Mouse (Mus musculus) hindbrain, embryonic 14.5 days (tissue): ENCODE data around the gene Nkap. TPM values are rescaled to one million over a fixed set of nuclear protein-coding genes. Genes with fewer than 3 reads are reported as not detected.
A peak's percentile ranks its signal among the peaks of the same experiment; 100 is the strongest.

Source experiments
- ATAC-seq: fragments of 200-750 bp; cut with Nextera tagmentation; 2 replicates; pipeline ENCODE4 v1.8.0; 2017; ENCODE audit warnings: moderate number of reproducible peaks, mild to moderate bottlenecking, moderate TSS enrichment, moderate library complexity; ENCODE audit not compliant: low FRiP score
- DNase-seq: peaks from one replicate; pipeline ENCODE4 v3.0.0-alpha.2; 2015; ENCODE audit warnings: low spot score
- H3K27ac ChIP-seq: fragments of 300-500 bp; sonication (generic); 2 replicates; pipeline ENCODE4 v1.5.1; 2014; ENCODE audit warnings: mild to moderate bottlenecking, moderate library complexity
- H3K27me3 ChIP-seq: fragments of 300-500 bp; sonication (generic); 2 replicates; pipeline ENCODE4 v1.6.1; 2014; ENCODE audit warnings: mild to moderate bottlenecking, low read length, mixed read lengths; ENCODE audit not compliant: control insufficient read depth, insufficient read depth
- H3K36me3 ChIP-seq: fragments of 300-500 bp; sonication (generic); replicated peaks from 2 replicates; pipeline ENCODE4 v1.6.1; 2014; ENCODE audit not compliant: control insufficient read depth, insufficient read depth
- H3K4me1 ChIP-seq: fragments of 300-500 bp; sonication (generic); replicated peaks from 2 replicates; pipeline ENCODE4 v1.6.1; 2014; ENCODE audit warnings: antibody characterized with exemption, low read length, mixed read lengths; ENCODE audit not compliant: control insufficient read depth, insufficient read depth
- H3K4me2 ChIP-seq: fragments of 300-500 bp; sonication (generic); replicated peaks from 2 replicates; pipeline ENCODE4 v1.6.1; 2014; ENCODE audit warnings: mild to moderate bottlenecking, moderate library complexity
- H3K4me3 ChIP-seq: fragments of 300-500 bp; sonication (generic); replicated peaks from 2 replicates; pipeline ENCODE4 v1.5.1; 2014; ENCODE audit warnings: mild to moderate bottlenecking, low read length
- H3K9ac ChIP-seq: fragments of 300-500 bp; sonication (generic); 2 replicates; pipeline ENCODE4 v1.6.1; 2014
- H3K9me3 ChIP-seq: fragments of 300-500 bp; sonication (generic); 2 replicates; pipeline ENCODE4 v1.6.1; 2016; ENCODE audit warnings: low read length; ENCODE audit not compliant: control insufficient read depth
- WGBS: fragments of 180-500 bp; shearing (Covaris S2); extraction: QIAGEN DNeasy Blood & Tissue Kit; methylation state at CpG from one replicate; pipeline ENCODE4 v1.1.7; 2014; 5-methylcytosine and 5-hydroxymethylcytosine counted together
- polyA plus RNA-seq: library from polyadenylated mRNA; unstranded; fragments of >200 nt; fragmentation: Nextera tagmentation; extraction: Ambion mirVana; gene quantifications from 2 replicates; pipeline ENCODE4 v1.2.1, GENCODE M21; 2014

Gene Nkap
- polyA plus RNA-seq, 1 experiment from 2014 or later: 23.5 TPM

GRCm38 (mm10) chrX:37098681-37099080, 27.9 kb upstream of the Nkap start:
- H3K4me1 ChIP-seq: no peaks in the 10 kb centered on the region
- H3K4me2 ChIP-seq: no peak overlapping the region
- no peak overlapping the region for H3K4me3 ChIP-seq
- no peak overlapping the region for H3K9ac ChIP-seq
- H3K27ac ChIP-seq: no peak overlapping the region
- H3K9me3 ChIP-seq: no peaks in the 10 kb centered on the region
- H3K27me3 ChIP-seq: no peaks in the 10 kb centered on the region
- 91% methylated on average over 3 of the region's 3 CpGs for WGBS
- ATAC-seq (no peak), DNase-seq (no peak)
- H3K36me3 ChIP-seq: peaks cover 48% of the 10 kb centered on the region

GRCm38 (mm10) chrX:37103826-37104225, 22.8 kb upstream of the Nkap start:
- Histone ChIP-seq H3K9me3 (no peaks in the 10 kb centered on the region), H3K4me3 (no peak overlapping the region), H3K4me1 (no peaks in the 10 kb centered on the region; the same call in 1 of the 2 replicates), H3K36me3 (peaks cover 13% of the 10 kb centered on the region; the same call in 1 of the 2 replicates), H3K27me3 (no peaks in the 10 kb centered on the region), H3K9ac (no peak overlapping the region), H3K27ac (no peak overlapping the region), H3K4me2 (no peak overlapping the region)
- WGBS: 75% methylated on average over 2 of the region's 2 CpGs
- DNase-seq (no peak), ATAC-seq (no peak)

- no peak for DNase-seq
- Histone ChIP-seq H3K9ac (peak overlapping the region; percentile 61), H3K9me3 (no peaks in the 10 kb centered on the region), H3K27ac (peak overlapping the region; percentile 86), H3K27me3 (no peaks in the 10 kb centered on the region), H3K4me1 (no peaks in the 10 kb centered on the region; the same call in 1 of the 2 replicates), H3K36me3 (no peaks in the 10 kb centered on the region), H3K4me3 (peak overlapping the region; percentile 46), H3K4me2 (peak overlapping the region; percentile 60)
- WGBS: 17% methylated on average over 27 of the region's 27 CpGs
- peak; percentile 80 for ATAC-seq
Observed at GRCm38 (mm10) chrX:37109526-37110192, 16.9 kb upstream of the Nkap start.

GRCm38 (mm10) chrX:37110193-37110880, 16.3 kb upstream of the Nkap start, which contains the start of gene Upf3b:
TSS of gene Upf3b (minus strand) at chrX:37110322.
- Histone ChIP-seq H3K4me1 (no peaks in the 10 kb centered on the region; the same call in 1 of the 2 replicates), H3K9ac (peak within 1 kb of the TSS; percentile 61), H3K4me2 (peak within 1 kb of the TSS; percentile 60), H3K9me3 (no peaks in the 10 kb centered on the region), H3K27ac (peak within 1 kb of the TSS; percentile 86), H3K36me3 (no peaks in the 10 kb centered on the region), H3K4me3 (peak within 1 kb of the TSS; percentile 46), H3K27me3 (no peaks in the 10 kb centered on the region)
- peak; percentile 97 for ATAC-seq
- 16% methylated on average over 30 of the region's 30 CpGs for WGBS
- DNase-seq: peak; percentile 89

GRCm38 (mm10) chrX:37110881-37111193, 15.8 kb upstream of the Nkap start:
- H3K9ac ChIP-seq: no peak overlapping the region
- no peak overlapping the region for H3K27ac ChIP-seq
- no peaks in the 10 kb centered on the region for H3K27me3 ChIP-seq
- H3K36me3 ChIP-seq: no peaks in the 10 kb centered on the region
- H3K4me1 ChIP-seq: no peaks in the 10 kb centered on the region; the same call in 1 of the 2 replicates
- H3K4me3 ChIP-seq: no peak overlapping the region
- H3K9me3 ChIP-seq: no peaks in the 10 kb centered on the region
- WGBS: 85% methylated on average over 4 of the region's 4 CpGs
- ATAC-seq (no peak), DNase-seq (no peak)
- peak overlapping the region; percentile 60 for H3K4me2 ChIP-seq

GRCm38 (mm10) chrX:37117085-37117484, 9.5 kb upstream of the Nkap start:
- no peaks in the 10 kb centered on the region for H3K27me3 ChIP-seq
- DNase-seq (no peak), ATAC-seq (no peak; the same call in 1 of the 2 replicates)
- H3K36me3 ChIP-seq: no peaks in the 10 kb centered on the region
- 40% methylated on average over 2 of the region's 5 CpGs for WGBS
- no peaks in the 10 kb centered on the region for H3K9me3 ChIP-seq
- no peak overlapping the region for H3K4me3 ChIP-seq
- H3K9ac ChIP-seq: no peak overlapping the region
- no peak overlapping the region for H3K27ac ChIP-seq
- no peaks in the 10 kb centered on the region for H3K4me1 ChIP-seq
- no peak overlapping the region for H3K4me2 ChIP-seq

- H3K27me3 ChIP-seq: no peaks in the 10 kb centered on the region
- 67% methylated on average over 3 of the region's 3 CpGs for WGBS
- no peaks in the 10 kb centered on the region for H3K9me3 ChIP-seq
- DNase-seq: no peak
- H3K36me3 ChIP-seq: no peaks in the 10 kb centered on the region
- no peaks in the 10 kb centered on the region for H3K4me1 ChIP-seq
- H3K27ac ChIP-seq: no peak overlapping the region
- no peak overlapping the region for H3K9ac ChIP-seq
- H3K4me2 ChIP-seq: no peak overlapping the region
- no peak for ATAC-seq
- no peak overlapping the region for H3K4me3 ChIP-seq
Observed at GRCm38 (mm10) chrX:37119585-37119984, 7.0 kb upstream of the Nkap start.

GRCm38 (mm10) chrX:37120212-37120611, 6.4 kb upstream of the Nkap start:
- no peak overlapping the region for H3K9ac ChIP-seq
- DNase-seq (no peak), ATAC-seq (no peak)
- 78% methylated on average over 5 of the region's 5 CpGs for WGBS
- H3K27ac ChIP-seq: no peak overlapping the region
- no peaks in the 10 kb centered on the region for H3K27me3 ChIP-seq
- H3K9me3 ChIP-seq: no peaks in the 10 kb centered on the region
- no peak overlapping the region for H3K4me2 ChIP-seq
- H3K4me3 ChIP-seq: no peak overlapping the region
- H3K36me3 ChIP-seq: no peaks in the 10 kb centered on the region
- H3K4me1 ChIP-seq: no peaks in the 10 kb centered on the region

- DNase-seq (no peak), ATAC-seq (no peak)
- Histone ChIP-seq H3K27ac (no peak overlapping the region), H3K9me3 (no peaks in the 10 kb centered on the region), H3K36me3 (no peaks in the 10 kb centered on the region), H3K4me3 (no peak overlapping the region), H3K27me3 (no peaks in the 10 kb centered on the region), H3K4me1 (peaks cover 8% of the 10 kb centered on the region), H3K9ac (no peak overlapping the region), H3K4me2 (no peak overlapping the region)
- 89% methylated on average over 7 of the region's 7 CpGs for WGBS
Observed at GRCm38 (mm10) chrX:37125511-37125910, 1.1 kb upstream of the Nkap start.
